Mouse (Mus musculus) embryonic facial prominence, embryonic 14.5 days (tissue): ENCODE data around the gene Slc2a4. TPM values are rescaled to one million over a fixed set of nuclear protein-coding genes. Genes with fewer than 3 reads are reported as not detected.

Experiments
- ATAC-seq: fragments of 200-750 bp; cut with Nextera tagmentation; 2 replicates; pipeline ENCODE4 v1.8.0; 2017; ENCODE audit warnings: low read depth, moderate number of reproducible peaks, moderate TSS enrichment
- DNase-seq: peaks from one replicate; pipeline ENCODE4 v3.0.0-alpha.2; 2015; ENCODE audit warnings: low spot score
- H3K27ac ChIP-seq: fragments of 300-500 bp; sonication (generic); replicated peaks from 2 replicates; pipeline ENCODE4 v1.5.1; 2014; ENCODE audit warnings: low read depth, mild to moderate bottlenecking, low read length, moderate library complexity
- H3K27me3 ChIP-seq: fragments of 300-500 bp; sonication (generic); replicated peaks from 2 replicates; pipeline ENCODE4 v1.6.1; 2014; ENCODE audit warnings: low read length; ENCODE audit not compliant: control insufficient read depth, insufficient read depth
- H3K36me3 ChIP-seq: fragments of 300-500 bp; sonication (generic); 2 replicates; pipeline ENCODE4 v1.6.1; 2014; ENCODE audit warnings: low read length, mixed read lengths; ENCODE audit not compliant: control insufficient read depth, insufficient read depth
- H3K4me1 ChIP-seq: fragments of 300-500 bp; sonication (generic); 2 replicates; pipeline ENCODE4 v1.6.1; 2014; ENCODE audit warnings: antibody characterized with exemption, low read length; ENCODE audit not compliant: control insufficient read depth, insufficient read depth
- H3K4me2 ChIP-seq: fragments of 300-500 bp; sonication (generic); 2 replicates; pipeline ENCODE4 v1.6.1; 2014; ENCODE audit warnings: low read depth, mild to moderate bottlenecking, low read length, moderate library complexity, mixed read lengths
- H3K4me3 ChIP-seq: fragments of 300-500 bp; sonication (generic); 2 replicates; pipeline ENCODE4 v1.5.1; 2014; ENCODE audit warnings: low read depth, mild to moderate bottlenecking, low read length
- H3K9ac ChIP-seq: fragments of 300-500 bp; sonication (generic); 2 replicates; pipeline ENCODE4 v1.6.1; 2014; ENCODE audit warnings: low read depth, mild to moderate bottlenecking, low read length, moderate library complexity, mixed read lengths
- H3K9me3 ChIP-seq: fragments of 300-500 bp; sonication (generic); 2 replicates; pipeline ENCODE4 v1.6.1; 2016; ENCODE audit warnings: low read length; ENCODE audit not compliant: control insufficient read depth
- WGBS: fragments of 180-500 bp; shearing (Covaris S2); extraction: QIAGEN DNeasy Blood & Tissue Kit; methylation state at CpG from one replicate; pipeline ENCODE4 v1.1.7; 2014; 5-methylcytosine and 5-hydroxymethylcytosine counted together
- polyA plus RNA-seq: library from polyadenylated mRNA; unstranded; fragments of >200 nt; fragmentation: Nextera tagmentation; extraction: Ambion mirVana; gene quantifications from 2 replicates; pipeline ENCODE4 v1.2.1, GENCODE M21; 2014

Slc2a4 gene
- polyA plus RNA-seq, 1 experiment from 2014 or later, result 20.8 TPM

GRCm38 (mm10) chr11:69980196-69981140, 32.5 kb upstream of the Slc2a4 start:
- Histone ChIP-seq H3K27me3 (no peaks in the 10 kb centered on the region), H3K36me3 (peaks cover 50% of the 10 kb centered on the region), H3K9me3 (no peaks in the 10 kb centered on the region), H3K9ac (peak overlapping the region; percentile 98), H3K4me2 (peak overlapping the region; percentile 60), H3K4me1 (peaks cover 17% of the 10 kb centered on the region), H3K4me3 (peak overlapping the region; percentile 99), H3K27ac (peak overlapping the region; percentile 99)
- peak; percentile 99 for DNase-seq
- peak; percentile 95 for ATAC-seq
- WGBS, result 0% methylated on average over 30 of the region's 60 CpGs

GRCm38 (mm10) chr11:69979827-69980195, 31.8 kb upstream of the Slc2a4 start:
- 2% methylated on average over 16 of the region's 16 CpGs for WGBS

DNA sequence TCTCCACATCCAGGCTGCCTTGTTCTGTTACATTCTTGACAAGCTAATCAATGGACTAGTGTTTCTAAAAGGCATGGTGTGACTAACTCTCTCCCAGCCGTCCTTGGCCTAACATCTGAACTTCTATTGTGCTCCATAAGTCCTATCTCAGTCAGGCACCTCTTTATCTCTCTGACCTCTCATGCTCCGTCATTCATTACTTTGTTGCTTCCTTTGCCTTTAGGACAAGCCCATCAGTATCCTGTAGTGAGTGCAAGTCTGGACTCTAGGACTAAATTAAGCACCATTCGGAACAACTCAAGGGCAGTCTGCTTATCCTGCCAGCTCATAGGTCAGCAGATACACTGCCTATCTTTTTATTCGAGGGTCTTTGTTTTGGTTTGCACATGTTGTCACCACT, 28.3 kb upstream of the Slc2a4 start:
- Histone ChIP-seq H3K9ac (no peak overlapping the region), H3K27ac (no peak overlapping the region), H3K4me3 (no peak overlapping the region), H3K9me3 (no peaks in the 10 kb centered on the region), H3K4me1 (peaks cover 4% of the 10 kb centered on the region; the same call in 1 of the 2 replicates), H3K36me3 (peaks cover 62% of the 10 kb centered on the region), H3K27me3 (no peaks in the 10 kb centered on the region), H3K4me2 (no peak overlapping the region)
- ATAC-seq (no peak), DNase-seq (no peak)
- 83% methylated on average over 4 of the region's 4 CpGs for WGBS

More at GRCm38 (mm10) chr11:69979827-69980195, 31.8 kb upstream of the Slc2a4 start:
- H3K9ac ChIP-seq, result peak overlapping the region; percentile 98
- no peak for ATAC-seq
- H3K4me1 ChIP-seq, result peaks cover 17% of the 10 kb centered on the region
- DNase-seq, result no peak
- H3K36me3 ChIP-seq, result peaks cover 50% of the 10 kb centered on the region
- no peaks in the 10 kb centered on the region for H3K9me3 ChIP-seq
- H3K4me2 ChIP-seq, result peak overlapping the region; percentile 60
- H3K27ac ChIP-seq, result peak overlapping the region; percentile 99
- no peaks in the 10 kb centered on the region for H3K27me3 ChIP-seq
- H3K4me3 ChIP-seq, result peak overlapping the region; percentile 99

- Histone ChIP-seq H3K4me1 (peaks cover 4% of the 10 kb centered on the region; the same call in 1 of the 2 replicates), H3K4me2 (no peak overlapping the region), H3K9me3 (no peaks in the 10 kb centered on the region), H3K9ac (no peak overlapping the region), H3K27me3 (no peaks in the 10 kb centered on the region), H3K27ac (no peak overlapping the region), H3K4me3 (no peak overlapping the region), H3K36me3 (peaks cover 71% of the 10 kb centered on the region)
- DNase-seq (no peak), ATAC-seq (no peak)
- 94% methylated on average over 2 of the region's 2 CpGs for WGBS
These were observed 26.9 kb upstream of the Slc2a4 start for GRCm38 (mm10) chr11:69974907-69975306.

GRCm38 (mm10) chr11:69970775-69971174, 22.8 kb upstream of the Slc2a4 start:
- Histone ChIP-seq H3K27me3 (peaks cover 21% of the 10 kb centered on the region), H3K4me1 (peaks cover 6% of the 10 kb centered on the region; the same call in 1 of the 2 replicates), H3K4me2 (no peak overlapping the region), H3K4me3 (no peak overlapping the region), H3K27ac (no peak overlapping the region), H3K36me3 (peaks cover 63% of the 10 kb centered on the region), H3K9me3 (no peaks in the 10 kb centered on the region), H3K9ac (no peak overlapping the region)
- WGBS, result 70% methylated on average over 3 of the region's 3 CpGs
- no peak for DNase-seq
- ATAC-seq, result no peak

DNA sequence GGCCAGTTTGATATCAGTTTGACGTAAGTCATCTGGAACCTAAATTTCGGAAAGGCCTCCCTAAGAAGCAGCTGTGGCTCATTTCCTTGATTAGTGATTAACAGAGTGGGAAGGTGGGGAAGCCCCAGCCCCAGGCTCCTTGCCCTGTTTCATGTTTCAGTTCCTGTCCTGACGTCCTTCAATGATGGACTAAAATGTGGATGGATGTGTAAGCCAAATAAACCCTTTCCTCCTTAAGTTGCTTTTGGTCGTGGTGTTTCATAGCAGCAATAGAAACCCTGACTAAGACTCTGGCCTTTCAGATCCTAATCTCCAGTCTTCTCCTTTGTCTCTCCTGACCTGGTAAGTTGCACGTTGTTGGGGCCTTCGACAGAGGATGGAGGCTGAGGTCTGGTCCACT, 22.2 kb upstream of the Slc2a4 start:
- Histone ChIP-seq H3K27me3 (peaks cover 26% of the 10 kb centered on the region), H3K4me1 (peaks cover 6% of the 10 kb centered on the region; the same call in 1 of the 2 replicates), H3K4me3 (no peak overlapping the region), H3K9ac (0 out of 2 replicates have a peak overlapping the region, but pooled peaks have one; percentile 6), H3K36me3 (peaks cover 57% of the 10 kb centered on the region), H3K4me2 (no peak overlapping the region), H3K9me3 (no peaks in the 10 kb centered on the region), H3K27ac (no peak overlapping the region)
- ATAC-seq (no peak), DNase-seq (no peak)
- 69% methylated on average over 6 of the region's 6 CpGs for WGBS

DNA sequence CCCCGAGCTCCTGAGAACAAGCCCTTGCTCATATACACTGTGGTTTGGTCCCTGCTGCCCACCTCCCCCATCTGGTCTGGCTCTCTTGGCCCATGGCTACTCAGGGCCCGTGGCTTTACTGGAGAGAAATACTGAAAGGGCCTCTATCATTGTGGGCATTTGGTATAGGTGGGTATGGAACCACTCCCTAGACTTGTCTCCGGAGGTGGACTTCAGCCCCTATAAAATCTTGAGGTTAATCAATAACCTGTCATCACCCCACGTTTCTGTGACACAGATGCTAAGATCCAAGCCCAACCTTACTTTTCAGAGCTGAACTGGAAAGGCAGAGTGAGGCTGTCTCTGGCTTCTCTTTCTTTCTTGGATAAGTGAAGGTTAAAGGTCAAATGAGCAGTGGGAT, 20.8 kb upstream of the Slc2a4 start:
- H3K36me3 ChIP-seq, result peaks cover 44% of the 10 kb centered on the region

DNA sequence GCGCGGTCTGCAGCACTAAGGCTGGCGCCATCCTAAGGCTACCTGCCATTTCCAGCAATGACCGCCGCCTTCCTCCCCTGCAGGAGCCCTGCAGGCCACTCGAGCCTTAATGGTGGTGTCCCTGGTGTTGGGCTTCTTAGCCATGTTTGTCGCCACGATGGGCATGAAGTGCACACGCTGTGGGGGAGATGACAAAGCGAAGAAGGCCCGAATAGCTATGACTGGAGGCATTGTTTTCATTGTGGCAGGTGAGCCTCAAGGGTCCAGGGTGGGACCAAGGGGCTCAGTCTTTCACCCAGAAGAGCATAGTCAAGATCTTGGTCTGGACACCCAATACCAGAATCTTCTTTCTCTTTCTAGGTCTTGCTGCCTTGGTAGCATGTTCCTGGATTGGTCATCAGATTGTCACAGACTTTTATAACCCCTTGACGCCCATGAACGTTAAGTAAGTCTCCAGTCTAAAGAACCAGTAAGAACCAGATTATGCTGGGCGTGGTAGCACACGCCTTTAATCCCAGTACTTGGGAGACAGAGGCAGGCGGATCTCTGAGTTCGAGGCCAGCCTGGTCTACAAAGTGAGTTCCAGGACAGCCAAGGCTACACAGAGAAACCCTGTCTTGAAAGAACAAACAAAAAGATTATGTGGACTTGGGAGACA, 19.0 kb upstream of the Slc2a4 start:
- Histone ChIP-seq H3K9ac (peak overlapping the region; percentile 62), H3K27me3 (peaks cover 59% of the 10 kb centered on the region), H3K36me3 (peaks cover 32% of the 10 kb centered on the region), H3K9me3 (no peaks in the 10 kb centered on the region), H3K27ac (0 out of 2 replicates have a peak overlapping the region, but pooled peaks have one; percentile 8), H3K4me1 (peaks cover 6% of the 10 kb centered on the region; the same call in 1 of the 2 replicates), H3K4me3 (peak overlapping the region; percentile 45), H3K4me2 (peak overlapping the region; percentile 67)
- 49% methylated on average over 13 of the region's 17 CpGs for WGBS
- no peak for ATAC-seq
- DNase-seq, result no peak

More for the DNA sequence above, 20.8 kb upstream of the Slc2a4 start:
- ATAC-seq, result no peak
- Histone ChIP-seq H3K27me3 (peaks cover 41% of the 10 kb centered on the region), H3K4me2 (no peak overlapping the region), H3K27ac (no peak overlapping the region), H3K4me3 (no peak overlapping the region), H3K9ac (no peak overlapping the region), H3K4me1 (peaks cover 6% of the 10 kb centered on the region; the same call in 1 of the 2 replicates), H3K9me3 (no peaks in the 10 kb centered on the region)
- WGBS, result 85% methylated on average over 4 of the region's 4 CpGs
- DNase-seq, result no peak
